ENCODE assay signal across 1 mouse cellular context in the genomic region with DNA sequence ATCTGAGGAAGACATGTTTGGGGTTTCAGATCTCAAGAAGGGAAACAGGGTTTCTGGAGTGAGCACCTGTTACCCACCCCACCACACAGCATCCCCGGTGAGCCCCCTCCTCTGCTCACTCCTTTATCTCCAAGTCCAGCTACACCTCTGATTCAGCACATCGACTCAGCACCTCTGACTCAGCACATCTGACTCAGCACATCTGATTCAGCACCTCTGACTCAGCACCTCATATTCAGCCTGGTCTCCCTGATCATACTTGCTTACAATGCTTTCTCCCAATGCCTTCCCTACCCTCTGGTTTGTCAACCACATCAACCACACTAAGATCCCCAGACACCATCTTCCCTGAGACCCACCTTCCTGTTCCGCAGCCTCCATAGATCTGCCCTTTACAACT.
A peak's percentile ranks its signal among the peaks of the same experiment; 100 is the strongest.
TF ChIP-seq lines count a peak whose summit lies in the region.

No protein-coding gene starts in this region.

TF ChIP-seq in MEL, 35 proteins besides CTCF, POLR2A, EP300 and RAD21:
- TF ChIP-seq BHLHE40 (IDR thresholded peaks at IDR 0.05; ENCODE audit: borderline replicate concordance, low read depth, low read length), result no peak
- TF ChIP-seq TBP (IDR thresholded peaks at IDR 0.05; ENCODE audit: low read depth, low read length), result peak; percentile 41; the same call in 1 of the 2 replicates
- peak; percentile 98 for TF ChIP-seq GABPA (IDR thresholded peaks at IDR 0.05; ENCODE audit: low read depth, low read length)
- no peak; the same call in 1 of the 2 replicates for TF ChIP-seq MAZ (IDR thresholded peaks at IDR 0.05; ENCODE audit: low read depth, low read length)
- no peak for TF ChIP-seq POLR2AphosphoS5 (IDR thresholded peaks at IDR 0.05; ENCODE audit: borderline replicate concordance, low read depth, low read length)
- peak; percentile 58; the same call in 1 of the 2 replicates for TF ChIP-seq JUND (IDR thresholded peaks at IDR 0.05; ENCODE audit: low read depth, low read length)
- TF ChIP-seq ETS1 (IDR thresholded peaks at IDR 0.05; ENCODE audit: low read depth, low read length), result peak; percentile 100
- TF ChIP-seq MEF2A (IDR thresholded peaks at IDR 0.05; ENCODE audit: extremely low read depth, insufficient replicate concordance, low read depth, low read length, poor library complexity, severe bottlenecking), result no peak
- TF ChIP-seq MYC (IDR thresholded peaks at IDR 0.05; ENCODE audit: low read depth, low read length), result 0 out of 2 replicates have a peak, but pooled peaks have one; percentile 39
- TF ChIP-seq MXI1 (IDR thresholded peaks at IDR 0.05; ENCODE audit: low read depth, low read length), result peak; percentile 67; the same call in 1 of the 2 replicates
- TF ChIP-seq MAFK (IDR thresholded peaks at IDR 0.05; ENCODE audit: borderline replicate concordance, low read depth, low read length), result peak; percentile 99
- peak; percentile 80 for TF ChIP-seq TAL1 (IDR thresholded peaks at IDR 0.05; ENCODE audit: low read length)
- no peak for TF ChIP-seq ZC3H11A (IDR thresholded peaks at IDR 0.05; ENCODE audit: low read depth, low read length)
- TF ChIP-seq TCF12 (IDR thresholded peaks at IDR 0.05; ENCODE audit: low read depth, low read length), result peak; percentile 73
- TF ChIP-seq CHD1 (IDR thresholded peaks at IDR 0.05; ENCODE audit: low read depth, low read length), result no peak
- peak; percentile 58; the same call in 1 of the 2 replicates for TF ChIP-seq RCOR1 (IDR thresholded peaks at IDR 0.05; ENCODE audit: low read depth, low read length)
- peak; percentile 66 for TF ChIP-seq GATA1 (IDR thresholded peaks at IDR 0.05; ENCODE audit: low read depth, low read length)
- peak; percentile 73 for TF ChIP-seq SIN3A (IDR thresholded peaks at IDR 0.05; ENCODE audit: low read length)
TF ChIP-seq in MEL: peak in this region for 12.
